Mouse (Mus musculus) fibroblast of lung, adult 2 months (primary cell): ENCODE data around the gene Phlda3.

Experiments used
- DNase-seq: peaks from one replicate; pipeline ENCODE4 v3.0.0-alpha.2; 2011; ENCODE audit warnings: low read depth

Gene Phlda3

GRCm38 (mm10) chr1:135759685-135760084 is 6.2 kb upstream of the Phlda3 start:
- DNase-seq: no peak

DNA sequence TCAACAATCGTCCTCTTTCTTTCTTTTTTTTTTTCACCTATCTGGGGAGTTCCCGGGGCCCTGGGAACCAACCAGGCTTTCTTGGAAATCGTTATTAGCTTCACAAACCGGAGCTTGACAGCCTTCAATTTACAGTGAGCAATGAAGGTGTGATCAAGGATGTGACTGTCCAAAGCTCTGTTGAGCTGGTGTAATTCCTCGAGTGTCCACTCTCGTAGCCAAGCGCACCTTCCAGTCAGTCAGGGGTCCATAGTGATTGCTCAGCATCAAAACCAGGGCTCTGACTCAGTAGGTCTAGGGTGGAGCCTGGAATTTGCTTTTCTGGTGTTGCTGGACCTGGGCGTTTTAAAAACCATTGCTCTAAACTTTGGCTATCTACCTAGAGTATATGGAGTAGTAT is 5.7 kb upstream of the Phlda3 start:
- no peak for DNase-seq

- DNase-seq: no peak
Observed at GRCm38 (mm10) chr1:135761728-135762127, 4.2 kb upstream of the Phlda3 start.

GRCm38 (mm10) chr1:135763503-135764205 is 2.3 kb upstream of the Phlda3 start:
- DNase-seq: no peak

GRCm38 (mm10) chr1:135764206-135764528 is 1.8 kb upstream of the Phlda3 start:
- no peak for DNase-seq

DNA sequence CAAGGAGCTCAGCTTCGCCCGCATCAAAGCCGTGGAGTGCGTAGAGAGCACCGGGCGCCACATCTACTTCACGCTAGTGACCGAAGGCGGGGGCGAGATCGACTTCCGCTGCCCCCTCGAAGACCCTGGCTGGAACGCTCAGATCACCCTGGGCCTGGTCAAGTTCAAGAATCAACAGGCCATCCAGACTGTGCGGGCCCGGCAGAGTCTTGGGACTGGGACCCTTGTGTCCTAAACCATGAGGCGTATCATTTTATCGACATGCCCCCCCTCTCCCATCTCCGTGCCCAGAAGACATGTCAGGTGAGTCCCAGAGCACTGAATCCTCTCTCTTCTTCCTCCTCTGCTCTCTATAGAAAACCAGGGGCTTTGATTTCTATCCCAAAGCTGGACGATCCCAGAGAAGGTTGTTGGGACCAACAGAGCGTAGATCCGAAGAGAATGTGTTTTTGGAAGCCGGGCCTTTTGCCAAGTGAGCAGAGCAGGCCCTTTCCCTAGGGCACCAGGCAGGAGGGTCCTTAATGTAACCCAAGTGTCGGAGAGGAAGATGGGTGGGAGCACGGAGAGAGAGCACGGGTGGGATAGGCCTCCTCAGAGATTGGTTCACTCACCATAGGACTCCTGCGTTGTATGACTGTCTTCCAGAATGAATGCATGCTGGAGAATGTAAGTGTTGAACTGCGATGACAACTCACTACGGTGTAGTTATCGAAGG is 830 bp downstream of the Phlda3 start:
- DNase-seq: no peak

GRCm38 (mm10) chr1:135767324-135767890 is 1.5 kb downstream of the Phlda3 start:
- DNase-seq: no peak

GRCm38 (mm10) chr1:135768400-135768799 is 2.5 kb downstream of the Phlda3 start:
- no peak for DNase-seq

GRCm38 (mm10) chr1:135770237-135770636 is 4.3 kb downstream of the Phlda3 start:
- no peak for DNase-seq

GRCm38 (mm10) chr1:135770896-135771572 is 5.1 kb downstream of the Phlda3 start:
- peak; percentile 97 for DNase-seq

- DNase-seq: no peak
Observed at GRCm38 (mm10) chr1:135771573-135771970, 5.7 kb downstream of the Phlda3 start.

DNA sequence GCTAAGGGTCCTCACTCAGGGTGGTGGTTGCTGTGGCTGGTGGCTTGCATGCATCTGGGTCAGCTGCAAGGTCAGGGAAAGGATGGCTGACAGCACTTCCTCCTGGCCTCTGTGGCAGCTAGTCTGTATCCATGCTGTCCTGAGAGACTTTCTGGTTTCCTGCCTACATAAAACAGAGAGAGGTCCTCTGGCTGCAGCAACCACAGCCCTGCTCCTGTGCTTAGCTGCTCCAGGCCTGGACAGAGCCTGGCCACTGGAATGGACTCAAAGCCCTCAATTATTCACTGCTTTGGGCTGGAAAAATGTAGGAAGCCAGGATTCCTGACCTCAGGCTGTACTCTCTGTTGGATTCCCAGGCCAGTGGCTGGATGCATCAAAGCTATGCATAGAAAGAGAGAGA is 10.7 kb downstream of the Phlda3 start:
- DNase-seq: peak; percentile 75

DNA sequence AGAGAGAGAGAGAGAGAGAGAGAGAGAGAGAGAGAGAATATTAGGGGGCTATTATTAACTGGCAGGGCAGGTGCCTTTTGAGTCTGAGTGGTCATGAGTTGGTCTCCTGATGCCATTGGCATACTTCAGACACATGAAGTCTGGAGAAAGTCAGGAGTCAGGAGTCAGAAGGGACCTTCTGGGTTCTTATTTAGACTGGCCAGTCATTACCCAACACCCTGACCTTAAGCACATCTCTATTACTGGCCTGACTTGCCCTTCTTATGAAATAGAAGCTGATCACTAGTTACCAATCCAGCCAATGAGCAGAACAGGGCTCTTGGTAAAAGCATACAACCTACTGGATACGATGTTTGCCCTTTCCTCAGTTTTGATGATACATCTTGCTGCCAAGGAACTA is 11.1 kb downstream of the Phlda3 start:
- DNase-seq: no peak

DNA sequence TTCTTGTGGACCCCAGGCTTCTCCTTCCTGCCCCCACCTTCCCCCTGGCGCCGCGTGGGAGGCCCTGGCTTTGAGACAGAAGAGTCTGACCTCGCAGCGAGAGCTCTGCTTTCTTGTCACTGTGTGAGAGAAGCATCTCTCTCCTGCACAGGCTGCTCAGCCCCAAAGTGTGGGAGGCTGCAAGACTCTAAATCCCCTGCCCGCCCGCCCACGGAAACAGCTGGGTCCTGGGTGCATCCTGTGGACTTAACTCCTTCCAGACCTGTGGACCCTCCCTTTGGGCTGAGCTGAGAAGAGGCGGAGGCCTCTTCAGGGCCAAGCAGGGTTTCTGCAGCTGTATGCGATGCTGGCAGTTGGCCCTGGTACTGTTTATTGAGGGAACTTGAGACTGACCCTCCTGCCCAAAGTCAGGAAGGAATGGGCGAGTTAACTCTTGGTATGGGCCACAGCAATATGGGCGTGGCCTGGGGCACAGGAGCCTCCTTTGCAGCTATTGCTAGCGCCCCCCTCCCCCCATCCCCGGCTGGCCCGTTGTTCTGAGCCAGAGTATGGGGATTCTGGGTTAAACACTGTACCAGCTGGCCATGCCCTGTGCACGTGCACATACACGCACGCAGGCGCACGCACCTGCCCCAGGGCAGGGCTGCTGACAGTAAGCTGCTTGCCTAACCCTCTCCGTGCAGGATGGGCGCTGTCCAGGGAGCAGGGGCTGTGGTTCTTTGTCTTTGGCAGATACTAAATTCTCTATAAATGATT is 13.0 kb downstream of the Phlda3 start, which contains the start of gene Tnni1:
Tnni1 (plus strand) TSS at position 655 of the 756 bp plus-strand sequence.
- no peak for DNase-seq

GRCm38 (mm10) chr1:135780649-135781048 is 14.7 kb downstream of the Phlda3 start:
- no peak for DNase-seq

- peak; percentile 74 for DNase-seq
Observed at GRCm38 (mm10) chr1:135781220-135781619, 15.3 kb downstream of the Phlda3 start.

DNA sequence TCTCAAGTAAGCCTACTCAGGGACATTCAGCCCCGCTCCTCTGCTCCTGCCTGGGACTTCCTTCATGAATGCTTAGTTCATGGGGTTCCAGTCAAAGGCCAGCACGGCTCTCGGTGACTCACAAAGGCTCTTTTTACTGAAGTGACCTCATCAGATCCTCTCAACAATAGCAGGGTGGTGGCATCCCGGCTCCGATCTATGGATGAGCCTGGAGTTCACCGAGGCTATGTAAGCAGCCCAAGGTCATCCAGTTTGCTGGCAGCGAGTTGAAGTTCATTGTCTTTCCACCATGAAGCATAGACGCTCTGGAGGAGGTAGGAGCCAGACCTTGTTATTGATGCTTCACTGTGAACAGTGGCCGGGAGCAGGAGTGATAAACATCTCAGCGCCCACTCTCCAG is 16.9 kb downstream of the Phlda3 start:
- no peak for DNase-seq

DNA sequence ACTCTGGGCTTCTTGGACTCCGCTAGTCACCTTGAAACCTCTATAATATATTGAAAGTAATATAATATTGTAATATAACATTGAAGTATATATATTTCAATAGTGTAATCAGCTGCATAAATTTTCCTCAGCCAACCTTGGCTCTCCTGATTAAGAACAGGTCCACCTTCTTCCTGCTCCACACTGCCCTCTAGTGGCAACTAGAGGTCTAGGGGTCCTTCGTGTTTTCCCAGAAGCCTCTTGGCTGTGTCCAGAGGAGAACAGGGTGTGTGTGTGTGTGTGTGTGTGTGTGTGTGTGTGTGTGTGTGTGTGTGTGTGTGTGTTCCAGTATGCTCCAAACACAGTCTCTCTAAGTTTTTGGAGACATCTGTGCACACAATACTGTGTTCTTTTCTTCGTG is 21.9 kb downstream of the Phlda3 start:
- DNase-seq: no peak

GRCm38 (mm10) chr1:135788708-135789107 is 22.8 kb downstream of the Phlda3 start:
- DNase-seq: no peak

DNA sequence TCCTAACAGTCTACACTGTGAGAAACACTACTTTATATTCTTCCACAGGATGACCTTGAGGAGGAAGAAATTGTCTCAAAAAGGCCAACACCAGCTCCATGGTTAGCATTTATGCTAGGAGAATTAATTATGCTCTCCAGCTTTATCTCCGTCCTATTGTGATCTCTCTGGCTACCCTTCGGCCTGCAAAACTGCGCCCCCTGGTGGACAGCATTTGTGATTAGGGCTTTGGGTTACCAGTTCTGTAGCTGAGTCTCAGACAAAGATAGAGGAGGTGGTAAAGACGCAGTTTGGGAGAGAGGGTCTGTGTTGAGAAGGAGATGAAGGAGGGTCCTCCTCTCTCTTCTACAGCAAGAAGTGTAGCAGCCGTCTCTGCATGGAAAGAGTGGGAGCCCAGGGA is 23.9 kb downstream of the Phlda3 start:
- DNase-seq: no peak

DNA sequence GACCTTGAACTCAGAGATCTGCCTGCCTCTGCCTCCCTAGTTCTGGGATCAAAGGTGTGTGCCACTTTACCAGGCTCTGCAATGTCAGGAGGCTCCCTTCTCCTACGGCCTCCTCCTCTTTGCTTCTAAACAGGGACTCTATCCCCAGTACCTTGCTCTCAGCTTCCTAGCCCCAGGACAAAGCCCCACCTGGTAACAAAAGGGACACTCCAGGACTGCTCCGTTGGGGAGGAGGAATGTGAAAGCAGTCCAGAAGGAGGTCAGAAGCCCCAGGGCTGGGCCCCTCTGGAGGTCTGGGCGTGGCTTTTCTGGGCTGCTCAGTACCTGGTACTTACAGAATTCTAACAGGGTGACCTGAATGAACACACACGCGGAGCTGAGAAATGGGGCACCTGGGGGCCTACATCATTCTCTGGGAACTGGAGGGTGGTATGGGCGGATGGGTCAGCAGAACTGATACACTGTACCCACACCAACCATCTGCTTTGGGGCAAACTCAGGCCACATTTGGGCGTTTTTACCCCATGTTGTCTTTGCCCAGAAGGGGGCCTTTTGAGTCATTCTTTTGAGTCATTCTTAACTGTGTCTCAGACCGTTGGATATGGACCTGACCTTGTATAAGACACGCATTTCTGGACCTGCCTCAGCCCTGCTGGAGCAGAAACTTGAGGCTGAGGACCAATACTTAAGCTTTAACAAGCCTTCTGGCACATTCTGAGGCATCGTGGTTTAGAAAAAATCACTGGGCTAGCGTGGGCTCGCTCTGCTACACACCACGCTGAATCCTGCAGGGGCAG is 26.4 kb downstream of the Phlda3 start:
- no peak for DNase-seq
